Mouse (Mus musculus): ENCODE measurements at regions not wholly inside any gene's neighbourhood (a gene's known extent, or its start where the extent isn't known, plus 50 kb on each side); places are given as distances from the start of the nearest gene placed in this dataset.
"Not testable (repeated sequence)": the region's sequence is repeated elsewhere in the genome, so short reads cannot be mapped to it uniquely, and the experiment has no call there.

DNA sequence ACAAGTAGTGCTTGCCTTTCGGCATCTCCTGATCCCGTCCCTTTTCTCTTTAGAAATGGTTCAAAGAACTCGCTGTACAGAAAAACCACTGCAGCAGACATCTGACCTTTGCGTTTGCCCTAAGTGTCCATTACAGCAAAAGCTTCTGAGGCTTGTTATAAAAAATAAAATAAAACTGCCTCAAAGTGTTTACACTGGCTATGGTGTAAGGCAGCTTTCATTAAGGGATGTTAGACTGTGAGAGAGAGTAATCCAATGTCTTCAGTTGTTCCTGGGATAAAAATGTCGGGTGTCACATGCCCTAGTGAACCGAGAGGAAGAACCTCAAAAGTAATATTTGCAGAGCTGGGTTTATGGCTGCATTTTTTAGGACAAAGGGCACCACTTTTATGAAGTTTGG, 434.7 kb downstream of the Epm2a start:
- H3K27me3 ChIP-seq (ENCODE audit: control insufficient read depth, insufficient read depth, low read length): no peaks in the 10 kb centered on the region
- H3K4me1 ChIP-seq (ENCODE audit: control insufficient read depth, insufficient read depth, low read length): no peaks in the 10 kb centered on the region
- H3K36me3 ChIP-seq (ENCODE audit: control insufficient read depth, insufficient read depth, low read length): no peaks in the 10 kb centered on the region
- H3K9me3 ChIP-seq (ENCODE audit: control insufficient read depth, low read length): no peaks in the 10 kb centered on the region; the same call in 1 of the 2 replicates
- no peak for ATAC-seq (ENCODE audit: insufficient number of reproducible peaks, low FRiP score, low TSS enrichment, low read depth)
- WGBS: 86% methylated on average over 6 of the region's 6 CpGs
- no peak overlapping the region for H3K9ac ChIP-seq (ENCODE audit: low read length)
- H3K4me2 ChIP-seq (ENCODE audit: low read depth, severe bottlenecking): no peak overlapping the region
- no peak overlapping the region for H3K4me3 ChIP-seq (ENCODE audit: low read depth, low read length)
- no peak for DNase-seq (ENCODE audit: low spot score)
- no peak overlapping the region for H3K27ac ChIP-seq (replicated peaks; ENCODE audit: low read depth, low read length)

DNA sequence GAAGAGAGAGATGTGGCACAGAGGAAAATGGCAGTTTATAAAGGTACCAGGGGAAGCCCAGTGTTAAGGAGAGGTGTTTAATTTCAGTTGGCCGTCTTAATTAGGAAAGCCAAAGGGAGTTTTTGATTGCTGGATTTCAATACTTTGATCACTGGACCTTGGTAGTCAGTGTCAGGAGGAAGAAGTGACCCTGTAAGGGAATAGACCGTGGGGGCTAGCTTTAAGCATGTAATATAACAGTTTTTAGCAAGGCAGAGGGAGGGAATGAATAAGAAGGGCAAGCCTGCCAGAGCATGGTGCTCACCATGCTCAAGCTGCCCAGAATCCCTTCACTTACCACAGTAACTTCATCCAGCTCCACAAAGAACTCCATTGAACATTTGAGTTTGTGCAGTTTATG, 437.1 kb downstream of the Epm2a start:
- WGBS: 79% methylated on average over 2 of the region's 2 CpGs
- Histone ChIP-seq H3K4me1 (ENCODE audit: control insufficient read depth, insufficient read depth, low read length) (no peaks in the 10 kb centered on the region), H3K27ac (replicated peaks; ENCODE audit: low read depth, low read length) (no peak overlapping the region), H3K9ac (ENCODE audit: low read length) (no peak overlapping the region), H3K27me3 (ENCODE audit: control insufficient read depth, insufficient read depth, low read length) (no peaks in the 10 kb centered on the region), H3K9me3 (ENCODE audit: control insufficient read depth, low read length) (no peaks in the 10 kb centered on the region; the same call in 1 of the 2 replicates), H3K36me3 (ENCODE audit: control insufficient read depth, insufficient read depth, low read length) (no peaks in the 10 kb centered on the region), H3K4me3 (ENCODE audit: low read depth, low read length) (no peak overlapping the region), H3K4me2 (ENCODE audit: low read depth, severe bottlenecking) (no peak overlapping the region)
- no peak for ATAC-seq (ENCODE audit: insufficient number of reproducible peaks, low FRiP score, low TSS enrichment, low read depth)
- no peak for DNase-seq (ENCODE audit: low spot score)

DNA sequence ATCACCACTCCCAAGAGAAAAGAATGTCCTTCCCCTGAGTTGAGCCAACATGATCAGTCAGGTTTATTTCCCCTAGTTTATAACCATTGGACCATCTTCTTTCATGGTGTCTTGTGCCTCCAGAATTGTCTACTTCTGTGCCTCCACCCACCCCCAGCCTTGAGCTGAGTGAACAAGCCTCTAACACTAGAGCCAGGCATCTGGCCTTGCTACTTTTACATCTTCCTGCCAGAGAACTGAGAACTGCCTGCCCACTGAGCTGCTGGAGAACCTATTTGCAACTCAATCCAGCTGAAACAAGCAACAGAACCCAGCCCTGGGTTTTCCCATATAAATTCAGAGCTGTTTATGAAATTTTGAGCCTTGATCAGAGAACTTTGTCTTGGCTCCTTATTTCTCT, 444.0 kb downstream of the Epm2a start:
- Histone ChIP-seq H3K27ac (replicated peaks; ENCODE audit: low read depth, low read length) (no peak overlapping the region), H3K4me1 (ENCODE audit: control insufficient read depth, insufficient read depth, low read length) (no peaks in the 10 kb centered on the region), H3K27me3 (ENCODE audit: control insufficient read depth, insufficient read depth, low read length) (no peaks in the 10 kb centered on the region), H3K4me3 (ENCODE audit: low read depth, low read length) (no peak overlapping the region), H3K4me2 (ENCODE audit: low read depth, severe bottlenecking) (no peak overlapping the region), H3K9ac (ENCODE audit: low read length) (no peak overlapping the region), H3K9me3 (ENCODE audit: control insufficient read depth, low read length) (no peaks in the 10 kb centered on the region), H3K36me3 (ENCODE audit: control insufficient read depth, insufficient read depth, low read length) (no peaks in the 10 kb centered on the region)
- no peak for DNase-seq (ENCODE audit: low spot score)
- ATAC-seq (ENCODE audit: insufficient number of reproducible peaks, low FRiP score, low TSS enrichment, low read depth): no peak

DNA sequence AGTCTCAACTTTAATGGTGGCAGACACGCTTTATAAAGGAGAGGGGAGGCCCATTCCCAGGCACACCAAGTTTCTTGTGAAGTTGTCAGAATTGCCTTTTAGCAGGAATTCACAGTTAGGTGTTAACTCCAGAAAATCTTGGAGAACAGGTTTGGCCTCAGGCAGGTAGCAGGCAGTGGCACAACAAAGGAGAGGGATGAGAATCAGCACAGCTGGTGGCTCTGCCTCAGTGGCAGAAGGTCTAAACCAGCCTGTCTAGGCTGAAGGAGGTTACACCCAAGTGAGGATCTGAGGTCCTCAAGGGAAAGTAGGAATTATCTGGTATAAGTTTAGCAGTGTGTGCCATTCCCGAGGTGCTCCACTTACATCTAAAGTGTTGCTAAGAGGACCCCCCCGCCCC, 456.3 kb downstream of the Epm2a start:
- Histone ChIP-seq H3K27me3 (ENCODE audit: control insufficient read depth, insufficient read depth, low read length) (no peaks in the 10 kb centered on the region), H3K4me2 (ENCODE audit: low read depth, severe bottlenecking) (no peak overlapping the region), H3K4me1 (ENCODE audit: control insufficient read depth, insufficient read depth, low read length) (no peaks in the 10 kb centered on the region), H3K9me3 (ENCODE audit: control insufficient read depth, low read length) (no peaks in the 10 kb centered on the region), H3K36me3 (ENCODE audit: control insufficient read depth, insufficient read depth, low read length) (no peaks in the 10 kb centered on the region), H3K9ac (ENCODE audit: low read length) (no peak overlapping the region), H3K27ac (replicated peaks; ENCODE audit: low read depth, low read length) (no peak overlapping the region), H3K4me3 (ENCODE audit: low read depth, low read length) (no peak overlapping the region)
- 97% methylated on average over 3 of the region's 3 CpGs for WGBS
- ATAC-seq (ENCODE audit: insufficient number of reproducible peaks, low FRiP score, low TSS enrichment, low read depth) (no peak), DNase-seq (ENCODE audit: low spot score) (no peak)

DNA sequence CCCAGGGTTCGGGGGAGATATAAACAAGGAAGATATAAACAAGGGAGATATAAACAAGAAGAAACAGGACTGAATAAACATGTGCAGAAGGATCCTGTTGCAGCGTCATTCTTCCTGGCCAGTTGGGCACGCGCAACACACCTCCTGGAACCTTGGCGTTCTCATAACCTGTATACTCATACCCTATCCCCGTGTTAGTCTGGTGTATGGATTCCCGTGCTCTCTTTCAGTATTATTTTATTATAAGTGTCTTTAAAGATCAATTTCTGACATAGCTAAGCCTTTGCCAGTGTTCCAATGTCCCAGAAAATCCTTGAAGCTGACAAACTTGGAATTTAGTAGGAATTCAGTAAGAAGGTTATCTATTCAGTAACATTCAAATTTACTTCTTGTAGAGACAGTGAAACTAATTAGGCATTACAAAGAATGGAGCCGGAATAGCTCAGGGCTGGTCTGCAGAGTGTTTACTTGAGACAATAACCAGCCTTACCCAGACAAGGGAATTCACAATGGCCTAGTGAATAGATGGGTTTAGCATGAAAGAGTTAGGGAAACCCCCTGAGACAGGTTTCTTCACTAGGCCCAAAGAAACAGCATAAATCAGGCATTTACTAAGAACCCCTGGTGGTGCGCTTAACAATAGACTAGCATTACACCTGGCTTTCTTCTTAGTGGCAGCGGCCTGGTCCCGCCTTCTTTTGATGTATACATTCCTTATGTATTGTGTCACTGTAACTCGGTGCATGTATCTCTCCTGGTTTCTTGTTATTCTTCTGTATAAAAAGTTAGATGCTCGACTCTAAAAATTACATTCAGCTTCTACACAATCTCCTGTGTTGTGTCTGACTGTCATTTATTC, 458.4 kb downstream of the Epm2a start:
- WGBS: 91% methylated on average over 13 of the region's 13 CpGs
- not testable (repeated sequence) for H3K9ac ChIP-seq (ENCODE audit: low read length); H3K4me1 ChIP-seq (ENCODE audit: control insufficient read depth, insufficient read depth, low read length); ATAC-seq (ENCODE audit: insufficient number of reproducible peaks, low FRiP score, low TSS enrichment, low read depth); H3K9me3 ChIP-seq (ENCODE audit: control insufficient read depth, low read length); H3K27me3 ChIP-seq (ENCODE audit: control insufficient read depth, insufficient read depth, low read length); H3K4me2 ChIP-seq (ENCODE audit: low read depth, severe bottlenecking); DNase-seq (ENCODE audit: low spot score); H3K4me3 ChIP-seq (ENCODE audit: low read depth, low read length); H3K27ac ChIP-seq (replicated peaks; ENCODE audit: low read depth, low read length); H3K36me3 ChIP-seq (ENCODE audit: control insufficient read depth, insufficient read depth, low read length)

DNA sequence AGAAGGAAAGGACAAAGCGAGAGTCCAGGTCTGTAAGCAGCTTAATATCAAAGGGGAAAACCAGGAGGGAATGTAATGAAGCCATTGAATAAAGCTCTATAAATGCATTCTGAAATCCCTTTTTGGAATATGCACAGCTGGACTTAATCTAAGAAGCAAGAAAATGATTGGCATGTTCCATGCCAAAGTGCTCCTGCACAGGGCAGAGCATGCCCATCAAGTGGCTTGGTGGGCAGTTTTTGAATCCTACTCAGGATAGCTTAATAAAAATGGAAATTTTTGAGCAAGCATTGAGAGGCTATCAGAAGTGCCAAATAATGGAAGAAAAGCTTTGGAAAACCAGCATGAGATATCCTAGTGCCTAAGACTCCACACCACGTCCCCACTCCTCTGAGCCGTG, 466.1 kb downstream of the Epm2a start:
- 86% methylated on average over 3 of the region's 3 CpGs for WGBS
- H3K36me3 ChIP-seq (ENCODE audit: control insufficient read depth, insufficient read depth, low read length): no peaks in the 10 kb centered on the region
- no peaks in the 10 kb centered on the region for H3K9me3 ChIP-seq (ENCODE audit: control insufficient read depth, low read length)
- no peak overlapping the region for H3K9ac ChIP-seq (ENCODE audit: low read length)
- H3K4me3 ChIP-seq (ENCODE audit: low read depth, low read length): no peak overlapping the region
- H3K4me1 ChIP-seq (ENCODE audit: control insufficient read depth, insufficient read depth, low read length): no peaks in the 10 kb centered on the region
- H3K4me2 ChIP-seq (ENCODE audit: low read depth, severe bottlenecking): no peak overlapping the region
- H3K27me3 ChIP-seq (ENCODE audit: control insufficient read depth, insufficient read depth, low read length): no peaks in the 10 kb centered on the region
- H3K27ac ChIP-seq (replicated peaks; ENCODE audit: low read depth, low read length): no peak overlapping the region
- DNase-seq (ENCODE audit: low spot score) (no peak), ATAC-seq (ENCODE audit: insufficient number of reproducible peaks, low FRiP score, low TSS enrichment, low read depth) (no peak)

DNA sequence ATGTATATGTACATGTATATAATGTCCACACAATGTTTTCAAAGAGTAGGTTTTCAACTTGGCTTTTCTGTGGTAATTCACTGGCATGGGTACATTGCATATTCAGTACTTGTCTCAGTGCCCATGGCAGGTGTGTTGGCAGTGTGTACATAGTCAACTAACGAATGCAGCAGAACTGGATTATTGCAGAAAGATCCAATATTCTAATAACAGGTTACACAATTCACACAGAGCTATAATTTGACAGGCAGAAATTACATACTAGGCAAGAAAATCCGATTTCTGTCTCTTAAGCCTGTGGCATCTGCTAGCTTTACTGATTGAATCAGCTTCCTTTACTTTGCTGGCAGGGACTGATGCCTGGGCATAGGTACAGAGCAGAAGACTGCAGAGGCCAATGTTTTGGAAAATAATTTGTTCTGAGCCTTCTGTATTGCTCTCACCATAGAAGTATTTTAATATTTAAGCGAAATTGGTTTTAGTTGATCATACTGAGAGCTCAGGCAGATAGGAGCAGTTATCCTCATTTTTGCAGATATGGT, 479.3 kb downstream of the Epm2a start:
- Histone ChIP-seq H3K9me3 (ENCODE audit: control insufficient read depth, low read length) (no peaks in the 10 kb centered on the region), H3K27me3 (ENCODE audit: control insufficient read depth, insufficient read depth, low read length) (no peaks in the 10 kb centered on the region), H3K4me3 (ENCODE audit: low read depth, low read length) (no peak overlapping the region), H3K27ac (replicated peaks; ENCODE audit: low read depth, low read length) (no peak overlapping the region), H3K36me3 (ENCODE audit: control insufficient read depth, insufficient read depth, low read length) (no peaks in the 10 kb centered on the region), H3K4me2 (ENCODE audit: low read depth, severe bottlenecking) (no peak overlapping the region), H3K9ac (ENCODE audit: low read length) (no peak overlapping the region), H3K4me1 (ENCODE audit: control insufficient read depth, insufficient read depth, low read length) (no peaks in the 10 kb centered on the region)
- DNase-seq (ENCODE audit: low spot score): no peak
- 80% methylated on average over 3 of the region's 3 CpGs for WGBS
- ATAC-seq (ENCODE audit: insufficient number of reproducible peaks, low FRiP score, low TSS enrichment, low read depth): no peak

DNA sequence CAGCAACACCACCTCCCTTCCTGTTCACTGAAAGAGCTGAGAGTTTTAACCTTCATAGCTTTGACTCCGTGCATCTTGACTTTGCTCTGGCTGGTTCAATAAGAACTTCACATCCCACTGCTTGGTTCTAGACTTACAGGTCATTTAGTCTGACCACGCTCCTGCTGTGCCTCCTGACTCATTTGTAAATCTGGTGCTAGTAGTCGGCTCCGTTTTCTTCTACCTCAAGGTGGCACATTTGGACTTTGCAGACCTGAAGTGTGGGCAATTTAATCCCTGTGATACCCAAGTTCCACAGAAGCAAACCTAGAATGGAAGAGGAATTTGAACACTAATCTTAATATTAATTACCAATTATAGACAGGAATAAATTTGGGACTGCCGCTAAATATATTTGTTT, 497.9 kb downstream of the Epm2a start:
- WGBS: 78% methylated on average over 5 of the region's 5 CpGs
- Histone ChIP-seq H3K9me3 (ENCODE audit: control insufficient read depth, low read length) (no peaks in the 10 kb centered on the region), H3K4me2 (ENCODE audit: low read depth, severe bottlenecking) (no peak overlapping the region), H3K27me3 (ENCODE audit: control insufficient read depth, insufficient read depth, low read length) (no peaks in the 10 kb centered on the region), H3K27ac (replicated peaks; ENCODE audit: low read depth, low read length) (no peak overlapping the region), H3K4me1 (ENCODE audit: control insufficient read depth, insufficient read depth, low read length) (no peaks in the 10 kb centered on the region), H3K36me3 (ENCODE audit: control insufficient read depth, insufficient read depth, low read length) (no peaks in the 10 kb centered on the region), H3K4me3 (ENCODE audit: low read depth, low read length) (no peak overlapping the region), H3K9ac (ENCODE audit: low read length) (no peak overlapping the region)
- no peak for DNase-seq (ENCODE audit: low spot score)
- no peak for ATAC-seq (ENCODE audit: insufficient number of reproducible peaks, low FRiP score, low TSS enrichment, low read depth)

DNA sequence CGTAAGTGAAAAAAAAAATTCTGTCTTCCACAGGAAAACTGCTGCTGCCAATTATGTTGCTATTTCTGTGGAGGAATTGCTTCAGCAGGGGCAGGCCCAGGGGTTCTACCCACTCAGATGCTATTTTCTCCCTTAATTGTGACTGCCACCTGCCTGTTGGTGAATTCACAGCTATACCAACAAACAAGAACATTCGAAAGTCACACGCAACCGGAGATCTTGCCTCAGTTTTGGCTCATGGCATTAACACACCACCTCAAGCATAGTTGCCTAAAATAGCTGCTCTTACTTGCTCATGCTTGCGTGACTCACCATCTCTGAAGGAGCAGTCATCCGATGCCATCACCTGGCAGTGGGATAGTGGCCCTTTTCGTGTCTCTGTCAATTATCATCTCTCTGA, 498.3 kb downstream of the Epm2a start:
- no peak for ATAC-seq (ENCODE audit: insufficient number of reproducible peaks, low FRiP score, low TSS enrichment, low read depth)
- WGBS: 91% methylated on average over 7 of the region's 7 CpGs

More for the DNA sequence above, 498.3 kb downstream of the Epm2a start:
- Histone ChIP-seq H3K27me3 (ENCODE audit: control insufficient read depth, insufficient read depth, low read length) (no peaks in the 10 kb centered on the region), H3K36me3 (ENCODE audit: control insufficient read depth, insufficient read depth, low read length) (no peaks in the 10 kb centered on the region), H3K27ac (replicated peaks; ENCODE audit: low read depth, low read length) (no peak overlapping the region), H3K9ac (ENCODE audit: low read length) (no peak overlapping the region), H3K4me2 (ENCODE audit: low read depth, severe bottlenecking) (no peak overlapping the region), H3K4me1 (ENCODE audit: control insufficient read depth, insufficient read depth, low read length) (no peaks in the 10 kb centered on the region), H3K9me3 (ENCODE audit: control insufficient read depth, low read length) (no peaks in the 10 kb centered on the region), H3K4me3 (ENCODE audit: low read depth, low read length) (no peak overlapping the region)
- DNase-seq (ENCODE audit: low spot score): no peak
